Mouse (Mus musculus): Measurements from ENCODE around the gene Lhx2. TPM values are rescaled to one million over a fixed set of nuclear protein-coding genes. Genes with fewer than 3 reads are reported as not detected.
A peak's percentile ranks its signal among the peaks of the same experiment; 100 is the strongest.

Gene Lhx2
- total and polyA plus RNA-seq, 2 experiments from 2014 or later = 7.3 to 22.2 TPM

DNA sequence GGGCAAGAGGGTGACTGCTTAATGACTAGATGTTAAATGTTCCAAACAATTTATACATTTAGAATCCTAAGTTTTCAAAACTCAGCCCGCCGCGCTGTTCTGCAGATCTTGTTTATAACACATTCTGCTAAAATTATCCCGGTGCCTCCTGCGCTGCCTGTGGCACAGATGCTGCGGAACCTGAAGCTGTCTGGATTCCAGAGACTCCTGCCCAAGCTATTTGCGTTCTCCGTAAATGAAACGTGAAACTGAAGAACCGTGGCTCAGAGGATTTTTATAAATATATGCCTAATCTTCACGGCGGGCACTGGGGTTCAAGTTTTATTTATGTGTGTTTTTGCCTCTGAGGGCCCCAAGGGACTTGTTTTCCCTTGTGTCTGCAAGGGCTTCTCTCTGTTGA, 64.2 kb downstream of the Lhx2 start:
- DNase-seq (ENCODE audit: low spot score) = no peak
- H3K27ac ChIP-seq = no peak overlapping the region
- H3K4me1 ChIP-seq (ENCODE audit: insufficient read depth, low read length) = no peaks in the 10 kb centered on the region; the same call in 1 of the 2 replicates
- H3K4me2 ChIP-seq (ENCODE audit: low read depth, low read length) = no peak overlapping the region
- H3K4me3 ChIP-seq (ENCODE audit: low read length) = no peak overlapping the region
- ATAC-seq = no peak
- no peaks in the 10 kb centered on the region for H3K27me3 ChIP-seq (ENCODE audit: insufficient read depth, low read length)
- TF ChIP-seq CTCF (IDR thresholded peaks at IDR 0.05; ENCODE audit: low read depth) = no peak
- H3K36me3 ChIP-seq (ENCODE audit: insufficient read depth, low read length) = no peaks in the 10 kb centered on the region
- no peak overlapping the region for H3K9ac ChIP-seq (replicated peaks; ENCODE audit: low read length)
- H3K9me3 ChIP-seq (ENCODE audit: low read length) = no peaks in the 10 kb centered on the region
- 62% methylated on average over 12 of the region's 12 CpGs for WGBS

GRCm38 (mm10) chr2:38404007-38404596, 65.0 kb downstream of the Lhx2 start:
- no peaks in the 10 kb centered on the region for H3K36me3 ChIP-seq (ENCODE audit: insufficient read depth, low read length)
- no peaks in the 10 kb centered on the region for H3K27me3 ChIP-seq (ENCODE audit: insufficient read depth, low read length)
- TF ChIP-seq CTCF (IDR thresholded peaks at IDR 0.05; ENCODE audit: low read depth) = no peak
- no peak overlapping the region for H3K4me2 ChIP-seq (ENCODE audit: low read depth, low read length)
- H3K4me3 ChIP-seq (ENCODE audit: low read length) = no peak overlapping the region
- H3K9me3 ChIP-seq (ENCODE audit: low read length) = no peaks in the 10 kb centered on the region
- no peak overlapping the region for H3K9ac ChIP-seq (replicated peaks; ENCODE audit: low read length)
- ATAC-seq = peak; percentile 69
- WGBS = 52% methylated on average over 10 of the region's 10 CpGs
- H3K4me1 ChIP-seq (ENCODE audit: insufficient read depth, low read length) = no peaks in the 10 kb centered on the region; the same call in 1 of the 2 replicates
- peak; percentile 50 for DNase-seq (ENCODE audit: low spot score)
- H3K27ac ChIP-seq = no peak overlapping the region

DNA sequence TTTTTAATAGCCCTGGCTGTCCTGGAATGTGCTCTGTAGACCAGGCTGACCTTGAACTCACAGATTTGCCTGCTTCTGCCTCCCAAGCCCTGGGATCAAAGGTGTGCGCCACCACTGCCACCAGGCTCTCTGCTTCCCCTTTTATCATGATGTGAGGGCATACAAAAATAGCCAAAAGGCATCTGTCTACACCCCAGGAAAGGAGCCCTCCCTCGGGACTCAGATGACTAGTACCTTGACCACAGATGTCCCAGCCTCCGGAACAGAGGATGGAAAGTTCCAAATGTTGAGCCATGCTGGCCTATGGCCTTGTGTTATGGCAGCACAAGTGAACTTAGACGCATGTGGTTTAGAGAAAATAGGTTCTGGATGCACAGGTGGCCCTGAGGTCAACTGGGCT, 66.3 kb downstream of the Lhx2 start:
- Histone ChIP-seq H3K4me2 (ENCODE audit: low read depth, low read length) (no peak overlapping the region), H3K27ac (no peak overlapping the region), H3K9ac (replicated peaks; ENCODE audit: low read length) (no peak overlapping the region), H3K4me1 (ENCODE audit: insufficient read depth, low read length) (no peaks in the 10 kb centered on the region; the same call in 1 of the 2 replicates), H3K27me3 (ENCODE audit: insufficient read depth, low read length) (no peaks in the 10 kb centered on the region), H3K36me3 (ENCODE audit: insufficient read depth, low read length) (no peaks in the 10 kb centered on the region), H3K4me3 (ENCODE audit: low read length) (no peak overlapping the region), H3K9me3 (ENCODE audit: low read length) (no peaks in the 10 kb centered on the region)
- no peak for TF ChIP-seq CTCF (IDR thresholded peaks at IDR 0.05; ENCODE audit: low read depth)
- DNase-seq (ENCODE audit: low spot score) (no peak), ATAC-seq (no peak)
- WGBS = 88% methylated on average over 4 of the region's 4 CpGs

DNA sequence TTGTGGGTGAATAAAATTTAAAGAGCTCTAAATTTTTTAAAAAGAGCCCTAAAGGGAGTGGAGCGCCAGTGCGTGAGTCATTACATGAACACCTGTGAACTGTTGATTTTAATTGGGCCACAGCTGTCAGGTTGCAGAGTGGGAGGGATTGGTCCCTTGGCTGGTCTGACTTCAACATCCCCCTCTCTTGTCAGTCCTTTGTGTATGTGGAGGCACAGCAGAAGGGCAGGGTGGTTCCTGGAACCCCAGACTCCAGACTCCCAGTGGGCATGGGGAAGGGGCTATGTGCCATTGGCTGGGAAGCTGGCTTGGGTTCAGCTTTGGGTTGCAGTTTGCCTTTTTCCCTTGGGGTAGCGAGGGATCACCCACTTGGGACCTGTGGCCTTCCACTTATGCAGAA, 70.2 kb downstream of the Lhx2 start:
- 80% methylated on average over 3 of the region's 3 CpGs for WGBS
- H3K9ac ChIP-seq (replicated peaks; ENCODE audit: low read length) = no peak overlapping the region
- TF ChIP-seq CTCF (IDR thresholded peaks at IDR 0.05; ENCODE audit: low read depth) = no peak
- no peaks in the 10 kb centered on the region for H3K27me3 ChIP-seq (ENCODE audit: insufficient read depth, low read length)
- DNase-seq (ENCODE audit: low spot score) (no peak), ATAC-seq (no peak)
- no peaks in the 10 kb centered on the region for H3K9me3 ChIP-seq (ENCODE audit: low read length)
- H3K36me3 ChIP-seq (ENCODE audit: insufficient read depth, low read length) = no peaks in the 10 kb centered on the region
- H3K27ac ChIP-seq = no peak overlapping the region
- H3K4me3 ChIP-seq (ENCODE audit: low read length) = no peak overlapping the region
- no peaks in the 10 kb centered on the region for H3K4me1 ChIP-seq (ENCODE audit: insufficient read depth, low read length)
- H3K4me2 ChIP-seq (ENCODE audit: low read depth, low read length) = no peak overlapping the region

DNA sequence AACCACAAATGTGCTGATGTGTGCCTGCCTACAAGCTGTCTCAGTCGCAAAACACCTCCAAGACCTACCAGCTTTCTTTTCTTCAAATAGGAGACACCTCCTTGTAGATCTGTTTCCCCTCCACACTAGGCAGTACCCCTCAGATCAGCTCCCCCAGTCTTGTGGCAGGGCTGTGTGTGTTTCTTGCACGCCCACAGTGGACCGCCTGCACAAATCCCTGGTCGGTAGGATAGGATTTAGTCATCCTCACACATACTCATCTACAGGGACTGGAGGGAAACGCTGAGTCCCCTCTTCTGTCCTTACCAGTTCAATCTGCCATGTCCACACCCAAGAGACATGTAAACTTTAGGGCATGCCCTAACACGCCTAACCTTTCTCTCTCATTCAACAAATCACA, 71.1 kb downstream of the Lhx2 start:
- 90% methylated on average over 6 of the region's 6 CpGs for WGBS

GRCm38 (mm10) chr2:38412599-38413177, 73.6 kb downstream of the Lhx2 start:
- H3K36me3 ChIP-seq (ENCODE audit: insufficient read depth, low read length) = no peaks in the 10 kb centered on the region
- ATAC-seq (peak; percentile 57; the same call in 1 of the 2 replicates), DNase-seq (ENCODE audit: low spot score) (peak; percentile 20)
- no peak overlapping the region for H3K4me3 ChIP-seq (ENCODE audit: low read length)
- H3K27me3 ChIP-seq (ENCODE audit: insufficient read depth, low read length) = no peaks in the 10 kb centered on the region
- 23% methylated on average over 11 of the region's 11 CpGs for WGBS
- no peaks in the 10 kb centered on the region for H3K9me3 ChIP-seq (ENCODE audit: low read length)
- H3K4me2 ChIP-seq (ENCODE audit: low read depth, low read length) = no peak overlapping the region
- H3K9ac ChIP-seq (replicated peaks; ENCODE audit: low read length) = no peak overlapping the region
- TF ChIP-seq CTCF (IDR thresholded peaks at IDR 0.05; ENCODE audit: low read depth) = no peak
- H3K4me1 ChIP-seq (ENCODE audit: insufficient read depth, low read length) = no peaks in the 10 kb centered on the region
- H3K27ac ChIP-seq = no peak overlapping the region

More for the DNA sequence above, 71.1 kb downstream of the Lhx2 start:
- H3K4me3 ChIP-seq (ENCODE audit: low read length) = no peak overlapping the region
- no peak overlapping the region for H3K4me2 ChIP-seq (ENCODE audit: low read depth, low read length)
- no peak overlapping the region for H3K27ac ChIP-seq
- ATAC-seq = no peak
- no peak for DNase-seq (ENCODE audit: low spot score)
- H3K27me3 ChIP-seq (ENCODE audit: insufficient read depth, low read length) = no peaks in the 10 kb centered on the region
- H3K9me3 ChIP-seq (ENCODE audit: low read length) = no peaks in the 10 kb centered on the region
- H3K4me1 ChIP-seq (ENCODE audit: insufficient read depth, low read length) = no peaks in the 10 kb centered on the region
- no peak for TF ChIP-seq CTCF (IDR thresholded peaks at IDR 0.05; ENCODE audit: low read depth)
- no peaks in the 10 kb centered on the region for H3K36me3 ChIP-seq (ENCODE audit: insufficient read depth, low read length)
- no peak overlapping the region for H3K9ac ChIP-seq (replicated peaks; ENCODE audit: low read length)

DNA sequence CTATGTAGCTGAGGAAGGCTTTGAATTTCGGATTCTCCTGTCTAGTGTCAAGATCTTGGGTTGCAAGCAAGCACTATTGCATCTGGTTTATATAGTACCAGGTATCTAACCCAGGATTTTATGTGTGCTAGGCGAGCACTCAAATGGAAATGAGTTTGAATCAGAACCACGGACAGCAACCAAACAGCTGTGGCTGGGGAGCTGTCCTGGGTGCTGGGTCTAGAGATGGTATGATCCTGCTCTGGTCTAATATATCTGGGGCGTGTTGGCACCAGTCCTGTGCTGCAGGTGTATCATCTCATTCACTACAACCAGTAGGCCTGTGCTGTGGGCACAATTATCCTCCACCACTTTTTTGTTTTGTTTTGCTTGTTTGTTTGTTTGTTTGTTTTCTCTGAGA, 78.9 kb downstream of the Lhx2 start:
- ATAC-seq (no peak), DNase-seq (ENCODE audit: low spot score) (peak; percentile 32)
- TF ChIP-seq CTCF (IDR thresholded peaks at IDR 0.05; ENCODE audit: low read depth) = no peak
- Histone ChIP-seq H3K9ac (replicated peaks; ENCODE audit: low read length) (no peak overlapping the region), H3K4me2 (ENCODE audit: low read depth, low read length) (no peak overlapping the region), H3K4me1 (ENCODE audit: insufficient read depth, low read length) (no peaks in the 10 kb centered on the region), H3K27me3 (ENCODE audit: insufficient read depth, low read length) (no peaks in the 10 kb centered on the region), H3K27ac (no peak overlapping the region), H3K36me3 (ENCODE audit: insufficient read depth, low read length) (no peaks in the 10 kb centered on the region), H3K9me3 (ENCODE audit: low read length) (no peaks in the 10 kb centered on the region), H3K4me3 (ENCODE audit: low read length) (no peak overlapping the region)
- 36% methylated on average over 4 of the region's 4 CpGs for WGBS

Other genes with a start within 250 kb of the Lhx2 start
- gene Dennd1a, start 51.9 kb upstream of the Lhx2 start, total RNA-seq (2014; rRNA removed) = 50.6 and 51.9 TPM in 2 replicates
- gene Dennd1a, start 51.9 kb upstream of the Lhx2 start, polyA plus RNA-seq (2015; fragmentation: Nextera tagmentation; extraction: Ambion mirVana) = 11.0 and 14.4 TPM in 2 replicates
- gene Nek6, start 172.4 kb downstream of the Lhx2 start, total RNA-seq (2014; rRNA removed) = 27.5 and 29.4 TPM in 2 replicates
- gene Nek6, start 172.4 kb downstream of the Lhx2 start, polyA plus RNA-seq (2015; fragmentation: Nextera tagmentation; extraction: Ambion mirVana) = 65.3 and 75.1 TPM in 2 replicates

Measured in hindbrain, postnatal 0 days (tissue).